Mouse (Mus musculus) midbrain, embryonic 14.5 days (tissue): ENCODE results near the gene Cacna1e. TPM values are rescaled to one million over a fixed set of nuclear protein-coding genes. Genes with fewer than 3 reads are reported as not detected.

Experiments
- ATAC-seq: fragments of 200-750 bp; cut with Nextera tagmentation; 2 replicates; pipeline ENCODE4 v1.8.0; 2017; ENCODE audit warnings: moderate number of reproducible peaks, moderate library complexity; ENCODE audit not compliant: low FRiP score, low TSS enrichment
- DNase-seq: peaks from one replicate; pipeline ENCODE4 v3.0.0-alpha.2; 2015
- H3K27ac ChIP-seq: fragments of 300-500 bp; sonication (generic); replicated peaks from 2 replicates; pipeline ENCODE4 v1.5.1; 2014; ENCODE audit warnings: mild to moderate bottlenecking, low read depth, low read length, moderate library complexity
- H3K27me3 ChIP-seq: fragments of 300-500 bp; sonication (generic); 2 replicates; pipeline ENCODE4 v1.6.1; 2014; ENCODE audit warnings: low read length, control low read depth, mixed read lengths; ENCODE audit not compliant: control insufficient read depth, insufficient read depth
- H3K36me3 ChIP-seq: fragments of 300-500 bp; sonication (generic); 2 replicates; pipeline ENCODE4 v1.6.1; 2014; ENCODE audit warnings: low read length, control low read depth; ENCODE audit not compliant: control insufficient read depth, insufficient read depth
- H3K4me1 ChIP-seq: fragments of 300-500 bp; sonication (generic); 2 replicates; pipeline ENCODE4 v1.6.1; 2014; ENCODE audit warnings: mild to moderate bottlenecking, antibody characterized with exemption, low read length, control low read depth; ENCODE audit not compliant: control insufficient read depth, insufficient read depth
- H3K4me2 ChIP-seq: fragments of 300-500 bp; sonication (generic); 2 replicates; pipeline ENCODE4 v1.6.1; 2014; ENCODE audit warnings: mild to moderate bottlenecking, low read length, moderate library complexity
- H3K4me3 ChIP-seq: fragments of 300-500 bp; sonication (generic); replicated peaks from 2 replicates; pipeline ENCODE4 v1.5.1; 2014; ENCODE audit warnings: low read depth, low read length
- H3K9ac ChIP-seq: fragments of 300-500 bp; sonication (generic); replicated peaks from 2 replicates; pipeline ENCODE4 v1.6.1; 2014; ENCODE audit warnings: mild to moderate bottlenecking, low read length, moderate library complexity
- H3K9me3 ChIP-seq: fragments of 300-500 bp; sonication (generic); 2 replicates; pipeline ENCODE4 v1.6.1; 2016; ENCODE audit warnings: low read length, control low read depth, mixed read lengths; ENCODE audit not compliant: control insufficient read depth
- WGBS: fragments of 180-500 bp; shearing (Covaris S2); extraction: QIAGEN DNeasy Blood & Tissue Kit; methylation state at CpG from one replicate; pipeline ENCODE4 v1.1.7; 2014; 5-methylcytosine and 5-hydroxymethylcytosine counted together
- polyA plus RNA-seq: library from polyadenylated mRNA; unstranded; fragments of >200 nt; fragmentation: Nextera tagmentation; extraction: Ambion mirVana; gene quantifications from 2 replicates; pipeline ENCODE4 v1.2.1, GENCODE M21; 2014

Cacna1e gene
- polyA plus RNA-seq, 1 experiment from 2014 or later, result 16.8 TPM

DNA sequence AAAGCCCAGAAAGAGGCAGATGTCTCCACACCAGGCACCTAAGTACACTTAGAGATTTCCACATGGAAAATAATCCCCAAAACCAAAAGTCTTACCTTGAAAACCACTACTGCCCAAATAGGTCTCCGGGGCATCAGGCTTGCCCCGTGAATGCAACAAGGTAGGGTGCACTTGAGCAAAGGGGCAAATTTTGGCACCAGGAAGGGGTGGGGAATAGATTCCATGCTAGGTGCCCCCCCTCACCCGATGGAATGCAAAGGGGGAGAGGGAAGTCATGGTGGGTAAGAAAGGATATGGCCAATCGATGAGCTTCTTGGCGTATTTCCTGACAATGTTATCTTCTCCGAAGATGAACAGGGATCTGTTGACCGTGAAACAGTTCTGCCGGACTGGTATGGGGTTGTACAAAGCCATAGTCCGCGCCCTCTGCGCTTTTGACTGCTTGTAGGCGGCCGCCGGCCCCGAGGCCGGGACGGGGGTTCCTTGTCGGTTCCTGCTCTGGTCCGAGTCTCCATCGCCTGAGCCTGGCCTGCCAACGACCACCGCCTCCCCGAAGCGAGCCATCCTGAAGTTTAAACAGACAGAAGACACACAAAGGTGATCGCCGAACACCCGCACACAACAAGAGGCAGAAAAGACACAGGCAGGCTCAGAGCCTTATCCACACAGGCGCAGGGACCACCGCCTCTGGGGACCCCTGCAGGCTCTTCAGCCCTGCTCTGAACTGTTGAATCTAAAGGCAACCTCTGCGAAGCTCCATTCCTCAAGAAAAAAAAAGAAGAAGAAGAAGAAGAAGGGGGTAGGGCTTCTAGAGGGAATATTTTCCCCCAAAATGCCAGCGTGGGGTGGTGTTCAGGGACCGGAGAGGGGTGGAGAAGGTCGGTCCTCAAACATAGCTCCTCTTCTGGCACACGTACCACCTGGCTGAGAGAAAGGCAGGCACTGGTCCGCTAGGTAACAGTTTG is 158.7 kb downstream of the Cacna1e start:
- Histone ChIP-seq H3K9ac (peak overlapping the region; percentile 66), H3K9me3 (no peaks in the 10 kb centered on the region), H3K4me2 (peak overlapping the region; percentile 93), H3K4me1 (peaks cover 31% of the 10 kb centered on the region), H3K36me3 (no peaks in the 10 kb centered on the region), H3K27ac (peak overlapping the region; percentile 60; the same call in 1 of the 2 replicates), H3K27me3 (peaks cover 29% of the 10 kb centered on the region; the same call in 1 of the 2 replicates), H3K4me3 (peak overlapping the region; percentile 59)
- ATAC-seq, result 0 out of 2 replicates have a peak, but pooled peaks have one; percentile 22
- peak; percentile 66 for DNase-seq
- WGBS, result 13% methylated on average over 35 of the region's 35 CpGs

DNA sequence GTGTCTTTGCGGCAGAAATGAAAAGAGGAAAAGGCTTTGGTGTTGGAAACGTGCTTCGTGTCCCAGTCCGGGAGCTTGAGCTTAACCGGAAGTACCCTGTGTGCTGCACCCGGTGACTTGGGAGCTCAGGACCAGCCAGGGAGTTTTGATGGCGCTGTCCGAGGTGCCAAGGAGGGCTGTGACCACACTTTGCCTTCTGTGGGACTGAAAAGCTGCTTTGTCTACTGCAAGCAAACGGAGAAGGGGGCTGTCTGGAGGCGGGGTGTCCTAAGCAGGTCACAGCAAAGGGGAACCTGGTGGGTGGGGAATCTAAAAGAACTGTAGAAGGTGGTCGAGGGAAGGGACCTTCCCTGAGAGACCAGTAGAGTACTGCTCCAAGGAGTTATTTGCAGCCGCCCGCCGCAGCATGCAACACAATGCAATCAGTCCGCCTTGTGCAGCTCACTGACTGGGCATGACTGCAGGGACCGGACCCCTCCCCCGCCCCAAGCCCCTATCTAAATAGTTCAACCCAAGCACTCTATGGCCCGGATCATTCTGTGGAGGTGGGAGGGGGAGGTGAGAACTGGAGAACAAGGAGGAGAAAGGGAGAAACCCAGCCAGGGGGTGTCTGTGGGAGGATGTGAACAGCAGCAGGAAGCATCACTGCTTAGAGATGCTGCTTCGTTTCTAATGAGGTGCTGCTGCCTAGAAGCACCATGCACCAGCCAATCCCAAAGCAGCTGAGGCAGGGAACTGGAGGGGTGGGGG is 160.6 kb downstream of the Cacna1e start:
- Histone ChIP-seq H3K9me3 (no peaks in the 10 kb centered on the region), H3K4me2 (peak overlapping the region; percentile 93), H3K36me3 (no peaks in the 10 kb centered on the region), H3K4me1 (peaks cover 31% of the 10 kb centered on the region), H3K27me3 (peaks cover 24% of the 10 kb centered on the region; the same call in 1 of the 2 replicates), H3K27ac (peak overlapping the region; percentile 58), H3K4me3 (peak overlapping the region; percentile 59), H3K9ac (peak overlapping the region; percentile 64)
- peak; percentile 48 for ATAC-seq
- WGBS, result under 1% methylated on average over 19 of the region's 19 CpGs
- peak; percentile 68 for DNase-seq

DNA sequence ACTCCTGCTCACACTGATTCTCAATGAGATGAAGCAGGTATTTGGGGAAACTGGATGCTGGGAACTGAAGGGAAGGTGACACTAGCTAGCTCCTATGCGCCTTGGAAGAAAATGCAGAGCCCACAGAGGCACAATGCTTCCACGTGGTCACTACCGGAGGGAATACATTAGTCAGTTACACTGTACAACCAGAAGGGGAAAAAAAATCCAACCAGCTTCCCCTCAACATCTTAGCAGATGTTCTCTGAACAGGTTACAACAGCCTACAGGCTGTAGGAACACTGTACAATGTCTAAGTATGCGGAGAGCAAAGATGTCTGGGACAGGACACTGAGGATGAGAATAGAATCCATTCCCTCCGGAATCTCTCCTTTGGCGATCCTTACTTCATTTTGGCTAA is 161.2 kb downstream of the Cacna1e start:
- peak overlapping the region; percentile 58 for H3K27ac ChIP-seq
- WGBS, result 20% methylated on average over 6 of the region's 6 CpGs
- no peaks in the 10 kb centered on the region for H3K9me3 ChIP-seq
- peaks cover 23% of the 10 kb centered on the region; the same call in 1 of the 2 replicates for H3K27me3 ChIP-seq
- peak overlapping the region; percentile 93 for H3K4me2 ChIP-seq
- peak overlapping the region; percentile 64 for H3K9ac ChIP-seq
- DNase-seq, result peak; percentile 79
- peak overlapping the region; percentile 59 for H3K4me3 ChIP-seq
- peaks cover 35% of the 10 kb centered on the region for H3K4me1 ChIP-seq
- H3K36me3 ChIP-seq, result no peaks in the 10 kb centered on the region
- peak; percentile 58; the same call in 1 of the 2 replicates for ATAC-seq

DNA sequence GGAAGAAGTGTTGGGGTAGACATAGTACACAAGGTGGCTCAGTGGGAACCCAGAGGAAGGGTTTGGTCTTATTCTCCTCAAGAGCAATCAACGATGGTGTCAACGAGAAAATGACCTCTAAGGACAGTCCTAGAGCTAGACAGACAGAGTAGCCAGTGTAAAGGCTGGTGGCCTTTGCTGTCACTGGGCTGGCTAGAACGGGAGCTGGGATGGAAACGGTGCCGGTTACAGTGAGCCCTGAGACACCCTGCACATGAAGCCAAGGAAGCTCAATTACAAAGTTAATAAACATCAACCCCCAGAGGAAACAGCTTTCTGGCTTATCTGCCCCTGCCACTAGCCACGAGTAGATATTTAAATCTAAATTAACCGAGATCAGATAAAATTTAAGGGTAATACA is 168.7 kb downstream of the Cacna1e start:
- H3K4me3 ChIP-seq, result no peak overlapping the region
- H3K27ac ChIP-seq, result no peak overlapping the region
- H3K4me2 ChIP-seq, result no peak overlapping the region
- 80% methylated on average over 7 of the region's 7 CpGs for WGBS
- no peaks in the 10 kb centered on the region for H3K9me3 ChIP-seq
- 0 out of 2 replicates have a peak, but pooled peaks cover 5% of the 10 kb centered on the region for H3K4me1 ChIP-seq
- H3K9ac ChIP-seq, result no peak overlapping the region
- no peaks in the 10 kb centered on the region for H3K27me3 ChIP-seq
- no peak for DNase-seq
- no peak for ATAC-seq
- no peaks in the 10 kb centered on the region for H3K36me3 ChIP-seq

DNA sequence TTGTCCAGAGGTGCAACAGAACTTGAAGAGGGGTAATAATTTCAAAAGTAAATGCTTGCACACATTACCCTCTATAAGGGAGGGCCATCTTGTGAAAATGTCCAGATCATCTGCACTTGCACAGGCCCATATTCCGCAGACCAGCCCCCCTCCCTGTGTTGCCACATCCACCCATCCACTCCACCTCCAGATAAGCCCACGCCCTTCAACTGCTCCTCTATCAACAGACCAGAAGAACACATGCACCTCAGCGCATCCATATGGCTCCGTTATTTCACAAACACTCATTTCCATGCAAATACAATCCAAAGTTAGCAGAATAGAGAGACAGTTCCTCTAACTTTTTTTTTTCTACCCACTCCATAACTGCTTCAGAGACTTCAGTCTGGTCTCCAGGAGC is 171.6 kb downstream of the Cacna1e start:
- Histone ChIP-seq H3K36me3 (no peaks in the 10 kb centered on the region), H3K9me3 (no peaks in the 10 kb centered on the region), H3K4me1 (no peaks in the 10 kb centered on the region), H3K9ac (no peak overlapping the region), H3K4me3 (no peak overlapping the region), H3K27me3 (no peaks in the 10 kb centered on the region), H3K27ac (no peak overlapping the region), H3K4me2 (no peak overlapping the region)
- DNase-seq (no peak), ATAC-seq (no peak)
- WGBS, result 90% methylated on average over 4 of the region's 4 CpGs

DNA sequence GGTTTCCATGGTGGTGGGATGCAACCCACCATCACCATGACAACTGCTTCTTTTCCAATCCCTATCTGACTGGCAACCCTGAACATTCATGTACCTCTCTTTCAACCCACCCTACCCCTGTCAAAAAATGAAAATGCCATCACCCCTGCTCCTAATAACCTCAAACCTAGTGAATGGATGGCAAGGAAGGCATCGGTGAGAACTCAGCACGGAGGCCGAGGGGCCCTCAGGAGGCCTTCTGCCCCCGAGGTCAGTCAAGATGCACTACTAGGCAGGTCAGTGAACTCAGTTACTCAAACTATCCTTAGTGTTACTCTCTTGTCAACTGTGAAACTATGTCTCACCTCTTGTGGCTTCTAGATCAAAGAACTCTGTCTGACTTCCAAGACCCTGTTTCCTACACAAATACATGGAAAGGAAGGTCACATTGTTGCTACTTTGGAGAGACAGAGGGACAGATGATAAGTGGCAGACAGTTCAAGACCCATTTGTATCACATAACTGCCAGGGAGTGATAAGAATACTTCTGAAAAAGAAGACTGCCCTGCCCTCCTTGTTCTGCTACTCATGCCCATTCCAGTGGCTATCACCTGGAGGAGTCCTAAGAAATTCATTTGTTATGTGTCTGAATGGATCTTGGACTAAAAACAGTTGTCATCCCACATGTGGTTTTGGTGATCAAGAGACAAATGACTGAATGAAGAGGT is 176.6 kb downstream of the Cacna1e start:
- Histone ChIP-seq H3K27me3 (no peaks in the 10 kb centered on the region), H3K4me2 (no peak overlapping the region), H3K9me3 (no peaks in the 10 kb centered on the region), H3K36me3 (no peaks in the 10 kb centered on the region), H3K9ac (no peak overlapping the region), H3K27ac (no peak overlapping the region), H3K4me1 (peaks cover 4% of the 10 kb centered on the region; the same call in 1 of the 2 replicates), H3K4me3 (no peak overlapping the region)
- ATAC-seq, result no peak
- DNase-seq, result no peak
- WGBS, result 95% methylated on average over 4 of the region's 4 CpGs

DNA sequence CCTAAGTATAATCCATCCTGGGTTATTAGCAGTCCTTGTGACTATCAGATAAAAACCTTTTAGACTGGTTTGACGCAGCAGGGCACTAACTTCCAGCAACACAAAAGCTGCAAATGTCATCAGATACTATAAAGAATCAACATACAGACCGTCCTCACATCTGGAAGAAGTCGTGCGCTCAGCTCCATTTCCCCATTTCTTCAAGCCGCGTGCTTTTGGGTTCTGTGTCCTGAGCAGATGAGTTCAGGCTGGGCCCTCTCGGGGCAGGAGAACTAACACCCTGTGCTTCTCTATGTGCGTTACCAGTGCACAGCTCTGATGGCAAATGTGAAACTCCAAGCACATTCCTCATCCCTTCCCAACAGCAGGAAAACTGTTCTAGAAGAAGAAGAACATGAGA is 177.3 kb downstream of the Cacna1e start:
- Histone ChIP-seq H3K4me3 (no peak overlapping the region), H3K9me3 (no peaks in the 10 kb centered on the region), H3K36me3 (no peaks in the 10 kb centered on the region), H3K27ac (no peak overlapping the region), H3K4me1 (peaks cover 4% of the 10 kb centered on the region; the same call in 1 of the 2 replicates), H3K4me2 (no peak overlapping the region), H3K27me3 (no peaks in the 10 kb centered on the region), H3K9ac (no peak overlapping the region)
- ATAC-seq (no peak), DNase-seq (no peak)
- WGBS, result 93% methylated on average over 8 of the region's 8 CpGs

DNA sequence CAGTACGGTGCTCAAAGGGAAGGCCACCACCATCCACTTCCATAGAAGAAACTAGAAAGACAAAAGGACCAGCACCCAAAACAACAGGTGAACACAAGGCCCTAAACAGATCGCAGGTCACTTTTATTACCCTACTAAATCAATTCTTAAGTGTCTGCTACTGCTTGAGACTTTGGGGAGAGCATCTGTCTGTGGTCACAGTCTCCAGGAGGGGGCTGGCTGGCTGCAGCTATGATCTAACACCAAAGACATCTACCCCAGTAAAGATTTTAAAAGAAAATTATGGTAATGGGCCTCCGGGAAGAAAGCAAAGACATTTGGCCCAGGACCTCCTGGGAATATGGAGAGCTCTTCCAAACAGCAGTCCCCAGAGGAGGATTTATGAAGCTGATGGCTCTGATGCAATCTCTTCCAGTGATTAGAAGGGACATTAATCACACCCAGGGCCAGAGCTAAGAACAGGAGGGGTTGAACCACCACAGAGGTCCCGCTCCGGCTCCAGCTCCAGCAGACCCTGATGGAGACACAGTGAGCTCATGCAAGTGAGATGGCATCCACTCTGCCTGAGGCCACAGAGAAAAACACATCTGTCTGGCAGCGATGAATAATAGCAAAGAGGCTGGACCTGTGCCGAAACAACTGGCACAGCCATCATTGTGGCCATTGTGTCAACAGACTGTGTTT is 178.3 kb downstream of the Cacna1e start:
- Histone ChIP-seq H3K4me1 (peaks cover 4% of the 10 kb centered on the region; the same call in 1 of the 2 replicates), H3K9me3 (no peaks in the 10 kb centered on the region), H3K4me2 (no peak overlapping the region), H3K4me3 (no peak overlapping the region), H3K27me3 (no peaks in the 10 kb centered on the region), H3K9ac (no peak overlapping the region), H3K27ac (no peak overlapping the region), H3K36me3 (no peaks in the 10 kb centered on the region)
- 87% methylated on average over 7 of the region's 7 CpGs for WGBS
- ATAC-seq (no peak), DNase-seq (no peak)
